Mouse (Mus musculus): Measurements from ENCODE around the gene Sh2d4b. TPM values are rescaled to one million over a fixed set of nuclear protein-coding genes. Genes with fewer than 3 reads are reported as not detected.
A peak's percentile ranks its signal among the peaks of the same experiment; 100 is the strongest.

Gene Sh2d4b
- polyA plus RNA-seq, 1 experiment from 2014 or later, result 1.4 TPM

- Histone ChIP-seq H3K9me3 (replicated peaks) (no peaks in the 10 kb centered on the region), H3K4me2 (replicated peaks) (no peak overlapping the region), H3K4me3 (no peak overlapping the region), H3K9ac (no peak overlapping the region), H3K27ac (no peak overlapping the region), H3K27me3 (no peaks in the 10 kb centered on the region), H3K4me1 (no peaks in the 10 kb centered on the region), H3K36me3 (peaks cover 19% of the 10 kb centered on the region)
- WGBS, result 74% methylated on average over 12 of the region's 12 CpGs
- no peak for ATAC-seq (ENCODE audit: low FRiP score)
These were observed 9.4 kb upstream of the Sh2d4b start for GRCm38 (mm10) chr14:40902307-40903055.

GRCm38 (mm10) chr14:40900267-40900666, 7.2 kb upstream of the Sh2d4b start:
- no peak overlapping the region for H3K27ac ChIP-seq
- no peak overlapping the region for H3K9ac ChIP-seq
- no peak overlapping the region for H3K4me3 ChIP-seq
- no peak overlapping the region for H3K4me2 ChIP-seq (replicated peaks)
- 0 out of 2 replicates have a peak, but pooled peaks cover 5% of the 10 kb centered on the region for H3K36me3 ChIP-seq
- ATAC-seq (ENCODE audit: low FRiP score), result no peak
- H3K27me3 ChIP-seq, result no peaks in the 10 kb centered on the region
- WGBS, result 64% methylated on average over 2 of the region's 2 CpGs
- H3K4me1 ChIP-seq, result no peaks in the 10 kb centered on the region
- no peaks in the 10 kb centered on the region for H3K9me3 ChIP-seq (replicated peaks)

GRCm38 (mm10) chr14:40897916-40898315, 4.8 kb upstream of the Sh2d4b start:
- no peaks in the 10 kb centered on the region for H3K9me3 ChIP-seq (replicated peaks)
- H3K4me1 ChIP-seq, result peaks cover 8% of the 10 kb centered on the region
- H3K4me2 ChIP-seq (replicated peaks), result no peak overlapping the region
- H3K36me3 ChIP-seq, result no peaks in the 10 kb centered on the region
- WGBS, result 83% methylated on average over 3 of the region's 3 CpGs
- H3K9ac ChIP-seq, result no peak overlapping the region
- no peak overlapping the region for H3K27ac ChIP-seq
- no peak overlapping the region for H3K4me3 ChIP-seq
- no peaks in the 10 kb centered on the region for H3K27me3 ChIP-seq
- no peak for ATAC-seq (ENCODE audit: low FRiP score)

GRCm38 (mm10) chr14:40895681-40896080, 2.6 kb upstream of the Sh2d4b start:
- no peak overlapping the region for H3K9ac ChIP-seq
- no peaks in the 10 kb centered on the region for H3K9me3 ChIP-seq (replicated peaks)
- H3K4me2 ChIP-seq (replicated peaks), result no peak overlapping the region
- H3K27me3 ChIP-seq, result no peaks in the 10 kb centered on the region
- 78% methylated on average over 8 of the region's 8 CpGs for WGBS
- H3K36me3 ChIP-seq, result no peaks in the 10 kb centered on the region
- H3K4me3 ChIP-seq, result no peak overlapping the region
- H3K27ac ChIP-seq, result no peak overlapping the region
- H3K4me1 ChIP-seq, result peaks cover 8% of the 10 kb centered on the region
- ATAC-seq (ENCODE audit: low FRiP score), result no peak

GRCm38 (mm10) chr14:40894576-40895247, 1.6 kb upstream of the Sh2d4b start:
- 0 out of 2 replicates have a peak overlapping the region, but pooled peaks have one; percentile 6 for H3K4me3 ChIP-seq
- H3K27me3 ChIP-seq, result no peaks in the 10 kb centered on the region
- WGBS, result 17% methylated on average over 23 of the region's 23 CpGs
- H3K27ac ChIP-seq, result no peak overlapping the region
- peak; percentile 83 for ATAC-seq (ENCODE audit: low FRiP score)
- H3K4me2 ChIP-seq (replicated peaks), result peak overlapping the region; percentile 54
- H3K36me3 ChIP-seq, result no peaks in the 10 kb centered on the region
- no peak overlapping the region for H3K9ac ChIP-seq
- no peaks in the 10 kb centered on the region for H3K9me3 ChIP-seq (replicated peaks)
- peaks cover 8% of the 10 kb centered on the region for H3K4me1 ChIP-seq

- ATAC-seq (ENCODE audit: low FRiP score), result no peak
- no peak overlapping the region for H3K9ac ChIP-seq
- peaks cover 8% of the 10 kb centered on the region for H3K4me1 ChIP-seq
- no peak overlapping the region for H3K4me3 ChIP-seq
- H3K36me3 ChIP-seq, result no peaks in the 10 kb centered on the region
- peak overlapping the region; percentile 54; the same call in 1 of the 2 replicates for H3K4me2 ChIP-seq (replicated peaks)
- WGBS, result 65% methylated on average over 8 of the region's 8 CpGs
- no peak overlapping the region for H3K27ac ChIP-seq
- H3K9me3 ChIP-seq (replicated peaks), result no peaks in the 10 kb centered on the region
- no peaks in the 10 kb centered on the region for H3K27me3 ChIP-seq
These were observed 818 bp upstream of the Sh2d4b start for GRCm38 (mm10) chr14:40893884-40894283.

GRCm38 (mm10) chr14:40892326-40892825, 690 bp downstream of the Sh2d4b start:
- no peak overlapping the region for H3K4me3 ChIP-seq
- no peaks in the 10 kb centered on the region for H3K27me3 ChIP-seq
- H3K4me1 ChIP-seq, result peaks cover 8% of the 10 kb centered on the region
- H3K36me3 ChIP-seq, result no peaks in the 10 kb centered on the region
- H3K9me3 ChIP-seq (replicated peaks), result no peaks in the 10 kb centered on the region
- WGBS, result 92% methylated on average over 7 of the region's 7 CpGs
- no peak overlapping the region for H3K9ac ChIP-seq
- H3K4me2 ChIP-seq (replicated peaks), result no peak overlapping the region
- H3K27ac ChIP-seq, result no peak overlapping the region
- no peak for ATAC-seq (ENCODE audit: low FRiP score)

GRCm38 (mm10) chr14:40891506-40891905, 1.6 kb downstream of the Sh2d4b start:
- Histone ChIP-seq H3K27ac (no peak overlapping the region), H3K36me3 (no peaks in the 10 kb centered on the region), H3K9ac (no peak overlapping the region), H3K9me3 (replicated peaks) (no peaks in the 10 kb centered on the region), H3K27me3 (no peaks in the 10 kb centered on the region), H3K4me1 (peaks cover 8% of the 10 kb centered on the region), H3K4me2 (replicated peaks) (no peak overlapping the region), H3K4me3 (no peak overlapping the region)
- ATAC-seq (ENCODE audit: low FRiP score), result no peak
- WGBS, result 93% methylated on average over 4 of the region's 4 CpGs

GRCm38 (mm10) chr14:40889704-40890103, 3.4 kb downstream of the Sh2d4b start:
- no peak for ATAC-seq (ENCODE audit: low FRiP score)
- peaks cover 9% of the 10 kb centered on the region for H3K4me1 ChIP-seq
- H3K27me3 ChIP-seq, result no peaks in the 10 kb centered on the region
- H3K9ac ChIP-seq, result no peak overlapping the region
- no peaks in the 10 kb centered on the region for H3K36me3 ChIP-seq
- no peak overlapping the region for H3K27ac ChIP-seq
- no peaks in the 10 kb centered on the region for H3K9me3 ChIP-seq (replicated peaks)
- no peak overlapping the region for H3K4me2 ChIP-seq (replicated peaks)
- no peak overlapping the region for H3K4me3 ChIP-seq
- WGBS, result 73% methylated on average over 4 of the region's 4 CpGs

GRCm38 (mm10) chr14:40889181-40889580, 3.9 kb downstream of the Sh2d4b start:
- Histone ChIP-seq H3K9ac (no peak overlapping the region), H3K9me3 (replicated peaks) (no peaks in the 10 kb centered on the region), H3K27ac (no peak overlapping the region), H3K4me2 (replicated peaks) (no peak overlapping the region), H3K4me3 (no peak overlapping the region), H3K4me1 (peaks cover 4% of the 10 kb centered on the region), H3K36me3 (no peaks in the 10 kb centered on the region), H3K27me3 (no peaks in the 10 kb centered on the region)
- WGBS, result 91% methylated on average over 2 of the region's 2 CpGs
- ATAC-seq (ENCODE audit: low FRiP score), result no peak

- Histone ChIP-seq H3K9ac (no peak overlapping the region), H3K4me2 (replicated peaks) (no peak overlapping the region), H3K27ac (no peak overlapping the region), H3K36me3 (no peaks in the 10 kb centered on the region), H3K4me3 (no peak overlapping the region), H3K9me3 (replicated peaks) (no peaks in the 10 kb centered on the region), H3K27me3 (no peaks in the 10 kb centered on the region), H3K4me1 (0 out of 2 replicates have a peak, but pooled peaks cover 3% of the 10 kb centered on the region)
- WGBS, result 82% methylated on average over 6 of the region's 6 CpGs
- no peak for ATAC-seq (ENCODE audit: low FRiP score)
These were observed 6.5 kb downstream of the Sh2d4b start for GRCm38 (mm10) chr14:40886428-40887202.

- no peak for ATAC-seq (ENCODE audit: low FRiP score)
- H3K9me3 ChIP-seq (replicated peaks), result no peaks in the 10 kb centered on the region
- H3K36me3 ChIP-seq, result no peaks in the 10 kb centered on the region
- H3K27me3 ChIP-seq, result no peaks in the 10 kb centered on the region
- no peak overlapping the region for H3K27ac ChIP-seq
- 96% methylated on average over 1 of the region's 1 CpGs for WGBS
- no peak overlapping the region for H3K4me2 ChIP-seq (replicated peaks)
- H3K9ac ChIP-seq, result no peak overlapping the region
- no peak overlapping the region for H3K4me3 ChIP-seq
- 0 out of 2 replicates have a peak, but pooled peaks cover 3% of the 10 kb centered on the region for H3K4me1 ChIP-seq
These were observed 7.3 kb downstream of the Sh2d4b start for GRCm38 (mm10) chr14:40885752-40886151.

Measured in hindbrain, embryonic 12.5 days (tissue).